Mouse (Mus musculus): ENCODE measurements around the gene Sorcs2.

GRCm38 (mm10) chr5:36320667-36321066, 77.3 kb downstream of the Sorcs2 start:
- TF ChIP-seq EP300 (IDR thresholded peaks at IDR 0.05; ENCODE audit: low read length), result no peak
- no peak for TF ChIP-seq CTCF (conservative IDR thresholded peaks at IDR 0.05 in 1 of 2, IDR thresholded peaks at IDR 0.05 in 1 of 2; ENCODE audit: low read depth in 2 of 2, low read length in 2 of 2)
- no peak for TF ChIP-seq ELF1 (IDR thresholded peaks at IDR 0.05; ENCODE audit: low read depth, low read length)
- TF ChIP-seq BHLHE40 (IDR thresholded peaks at IDR 0.05; ENCODE audit: low read depth, low read length), result no peak
- no peak for TF ChIP-seq ZNF384 (IDR thresholded peaks at IDR 0.05; ENCODE audit: low read depth, low read length)
- TF ChIP-seq POLR2A (IDR thresholded peaks at IDR 0.05; ENCODE audit: low read depth, low read length), result no peak
- no peak for TF ChIP-seq USF1 (IDR thresholded peaks at IDR 0.05; ENCODE audit: low read depth, low read length)
- TF ChIP-seq RAD21 (IDR thresholded peaks at IDR 0.05; ENCODE audit: low read depth, low read length), result no peak; the same call in 1 of the 2 replicates
- no peak for TF ChIP-seq HCFC1 (IDR thresholded peaks at IDR 0.05; ENCODE audit: low read depth, low read length)
- TF ChIP-seq TCF12 (IDR thresholded peaks at IDR 0.05; ENCODE audit: low read depth, low read length), result no peak
- TF ChIP-seq CHD1 (IDR thresholded peaks at IDR 0.05; ENCODE audit: low read depth, low read length), result no peak
- TF ChIP-seq MAX (IDR thresholded peaks at IDR 0.05; ENCODE audit: low read length), result no peak

Data from CH12.LX (cell line).